Mouse (Mus musculus): Measurements from ENCODE around the gene Fkbp10. TPM values are rescaled to one million over a fixed set of nuclear protein-coding genes. Genes with fewer than 3 reads are reported as not detected.

The Fkbp10 gene
- polyA plus RNA-seq, 1 experiment from 2014 or later, result 38.7 TPM

- 78% methylated on average over 10 of the region's 10 CpGs for WGBS
- no peak for ATAC-seq (ENCODE audit: low FRiP score)
- no peak overlapping the region for H3K9ac ChIP-seq (ENCODE audit: low read depth, low read length)
- H3K27me3 ChIP-seq (ENCODE audit: control insufficient read depth, insufficient read depth, low read length), result no peaks in the 10 kb centered on the region
- no peak overlapping the region for H3K27ac ChIP-seq (ENCODE audit: low read depth, low read length)
- DNase-seq (ENCODE audit: low spot score), result no peak
- H3K4me1 ChIP-seq (replicated peaks; ENCODE audit: control insufficient read depth, insufficient read depth, low read length), result no peaks in the 10 kb centered on the region
- no peak overlapping the region for H3K4me2 ChIP-seq (replicated peaks; ENCODE audit: low read depth, low read length)
- no peaks in the 10 kb centered on the region for H3K36me3 ChIP-seq (ENCODE audit: control insufficient read depth, insufficient read depth, low read length)
- no peak overlapping the region for H3K4me3 ChIP-seq (ENCODE audit: low read depth, low read length)
- H3K9me3 ChIP-seq (ENCODE audit: control insufficient read depth, low read length), result no peaks in the 10 kb centered on the region
Observed at GRCm38 (mm10) chr11:100403445-100404134, 11.9 kb upstream of the Fkbp10 start.

- Histone ChIP-seq H3K9me3 (ENCODE audit: control insufficient read depth, low read length) (no peaks in the 10 kb centered on the region), H3K4me1 (replicated peaks; ENCODE audit: control insufficient read depth, insufficient read depth, low read length) (no peaks in the 10 kb centered on the region), H3K4me2 (replicated peaks; ENCODE audit: low read depth, low read length) (no peak overlapping the region), H3K4me3 (ENCODE audit: low read depth, low read length) (no peak overlapping the region), H3K9ac (ENCODE audit: low read depth, low read length) (no peak overlapping the region), H3K27me3 (ENCODE audit: control insufficient read depth, insufficient read depth, low read length) (no peaks in the 10 kb centered on the region), H3K36me3 (ENCODE audit: control insufficient read depth, insufficient read depth, low read length) (no peaks in the 10 kb centered on the region), H3K27ac (ENCODE audit: low read depth, low read length) (no peak overlapping the region)
- no peak for ATAC-seq (ENCODE audit: low FRiP score)
- no peak for DNase-seq (ENCODE audit: low spot score)
- WGBS, result 89% methylated on average over 3 of the region's 3 CpGs
Observed at GRCm38 (mm10) chr11:100404456-100405074, 10.9 kb upstream of the Fkbp10 start.

GRCm38 (mm10) chr11:100406273-100406672 is 9.2 kb upstream of the Fkbp10 start:
- Histone ChIP-seq H3K4me3 (ENCODE audit: low read depth, low read length) (no peak overlapping the region), H3K27ac (ENCODE audit: low read depth, low read length) (no peak overlapping the region), H3K4me2 (replicated peaks; ENCODE audit: low read depth, low read length) (no peak overlapping the region), H3K4me1 (replicated peaks; ENCODE audit: control insufficient read depth, insufficient read depth, low read length) (no peaks in the 10 kb centered on the region), H3K9ac (ENCODE audit: low read depth, low read length) (no peak overlapping the region), H3K36me3 (ENCODE audit: control insufficient read depth, insufficient read depth, low read length) (no peaks in the 10 kb centered on the region), H3K9me3 (ENCODE audit: control insufficient read depth, low read length) (no peaks in the 10 kb centered on the region), H3K27me3 (ENCODE audit: control insufficient read depth, insufficient read depth, low read length) (no peaks in the 10 kb centered on the region)
- ATAC-seq (ENCODE audit: low FRiP score) (no peak), DNase-seq (ENCODE audit: low spot score) (no peak)
- WGBS, result 82% methylated on average over 8 of the region's 8 CpGs

- no peaks in the 10 kb centered on the region for H3K36me3 ChIP-seq (ENCODE audit: control insufficient read depth, insufficient read depth, low read length)
- H3K4me2 ChIP-seq (replicated peaks; ENCODE audit: low read depth, low read length), result no peak overlapping the region
- no peak overlapping the region for H3K4me3 ChIP-seq (ENCODE audit: low read depth, low read length)
- no peaks in the 10 kb centered on the region for H3K27me3 ChIP-seq (ENCODE audit: control insufficient read depth, insufficient read depth, low read length)
- H3K9ac ChIP-seq (ENCODE audit: low read depth, low read length), result no peak overlapping the region
- no peak overlapping the region for H3K27ac ChIP-seq (ENCODE audit: low read depth, low read length)
- no peaks in the 10 kb centered on the region for H3K9me3 ChIP-seq (ENCODE audit: control insufficient read depth, low read length)
- ATAC-seq (ENCODE audit: low FRiP score) (no peak), DNase-seq (ENCODE audit: low spot score) (no peak)
- H3K4me1 ChIP-seq (replicated peaks; ENCODE audit: control insufficient read depth, insufficient read depth, low read length), result no peaks in the 10 kb centered on the region
- 89% methylated on average over 5 of the region's 5 CpGs for WGBS
Observed at GRCm38 (mm10) chr11:100406995-100407705, 8.3 kb upstream of the Fkbp10 start.

GRCm38 (mm10) chr11:100408076-100408834 is 7.2 kb upstream of the Fkbp10 start:
- Histone ChIP-seq H3K9me3 (ENCODE audit: control insufficient read depth, low read length) (no peaks in the 10 kb centered on the region), H3K27ac (ENCODE audit: low read depth, low read length) (no peak overlapping the region), H3K4me1 (replicated peaks; ENCODE audit: control insufficient read depth, insufficient read depth, low read length) (no peaks in the 10 kb centered on the region), H3K36me3 (ENCODE audit: control insufficient read depth, insufficient read depth, low read length) (no peaks in the 10 kb centered on the region), H3K4me2 (replicated peaks; ENCODE audit: low read depth, low read length) (no peak overlapping the region), H3K27me3 (ENCODE audit: control insufficient read depth, insufficient read depth, low read length) (no peaks in the 10 kb centered on the region), H3K4me3 (ENCODE audit: low read depth, low read length) (no peak overlapping the region), H3K9ac (ENCODE audit: low read depth, low read length) (no peak overlapping the region)
- ATAC-seq (ENCODE audit: low FRiP score) (no peak), DNase-seq (ENCODE audit: low spot score) (peak; percentile 75)
- WGBS, result 49% methylated on average over 10 of the region's 10 CpGs

GRCm38 (mm10) chr11:100408835-100409462 is 6.5 kb upstream of the Fkbp10 start:
- ATAC-seq (ENCODE audit: low FRiP score), result no peak
- 96% methylated on average over 12 of the region's 12 CpGs for WGBS
- H3K4me1 ChIP-seq (replicated peaks; ENCODE audit: control insufficient read depth, insufficient read depth, low read length), result no peaks in the 10 kb centered on the region

GRCm38 (mm10) chr11:100409686-100410085 is 5.8 kb upstream of the Fkbp10 start:
- no peak overlapping the region for H3K4me3 ChIP-seq (ENCODE audit: low read depth, low read length)
- no peaks in the 10 kb centered on the region for H3K36me3 ChIP-seq (ENCODE audit: control insufficient read depth, insufficient read depth, low read length)
- no peak overlapping the region for H3K27ac ChIP-seq (ENCODE audit: low read depth, low read length)
- H3K4me1 ChIP-seq (replicated peaks; ENCODE audit: control insufficient read depth, insufficient read depth, low read length), result no peaks in the 10 kb centered on the region
- H3K4me2 ChIP-seq (replicated peaks; ENCODE audit: low read depth, low read length), result no peak overlapping the region
- no peaks in the 10 kb centered on the region for H3K27me3 ChIP-seq (ENCODE audit: control insufficient read depth, insufficient read depth, low read length)
- DNase-seq (ENCODE audit: low spot score), result no peak
- WGBS, result 84% methylated on average over 3 of the region's 3 CpGs
- H3K9ac ChIP-seq (ENCODE audit: low read depth, low read length), result no peak overlapping the region
- no peaks in the 10 kb centered on the region for H3K9me3 ChIP-seq (ENCODE audit: control insufficient read depth, low read length)
- ATAC-seq (ENCODE audit: low FRiP score), result no peak

More at GRCm38 (mm10) chr11:100408835-100409462, 6.5 kb upstream of the Fkbp10 start:
- no peak for DNase-seq (ENCODE audit: low spot score)
- Histone ChIP-seq H3K9me3 (ENCODE audit: control insufficient read depth, low read length) (no peaks in the 10 kb centered on the region), H3K36me3 (ENCODE audit: control insufficient read depth, insufficient read depth, low read length) (no peaks in the 10 kb centered on the region), H3K4me2 (replicated peaks; ENCODE audit: low read depth, low read length) (no peak overlapping the region), H3K9ac (ENCODE audit: low read depth, low read length) (no peak overlapping the region), H3K4me3 (ENCODE audit: low read depth, low read length) (no peak overlapping the region), H3K27me3 (ENCODE audit: control insufficient read depth, insufficient read depth, low read length) (no peaks in the 10 kb centered on the region), H3K27ac (ENCODE audit: low read depth, low read length) (no peak overlapping the region)

- no peak overlapping the region for H3K4me3 ChIP-seq (ENCODE audit: low read depth, low read length)
- H3K9me3 ChIP-seq (ENCODE audit: control insufficient read depth, low read length), result no peaks in the 10 kb centered on the region
- no peak for ATAC-seq (ENCODE audit: low FRiP score)
- no peak overlapping the region for H3K4me2 ChIP-seq (replicated peaks; ENCODE audit: low read depth, low read length)
- H3K27ac ChIP-seq (ENCODE audit: low read depth, low read length), result no peak overlapping the region
- DNase-seq (ENCODE audit: low spot score), result no peak
- no peaks in the 10 kb centered on the region for H3K36me3 ChIP-seq (ENCODE audit: control insufficient read depth, insufficient read depth, low read length)
- peaks cover 8% of the 10 kb centered on the region; the same call in 1 of the 2 replicates for H3K27me3 ChIP-seq (ENCODE audit: control insufficient read depth, insufficient read depth, low read length)
- 86% methylated on average over 11 of the region's 11 CpGs for WGBS
- no peaks in the 10 kb centered on the region for H3K4me1 ChIP-seq (replicated peaks; ENCODE audit: control insufficient read depth, insufficient read depth, low read length)
- no peak overlapping the region for H3K9ac ChIP-seq (ENCODE audit: low read depth, low read length)
Observed at GRCm38 (mm10) chr11:100411736-100412135, 3.8 kb upstream of the Fkbp10 start.

All from hindbrain, embryonic 11.5 days (tissue).